Mouse (Mus musculus) cerebellum, adult 2 months (tissue): ENCODE results near the gene Dhdh.

Source experiments
- CTCF ChIP-seq: fragments of 200-500 bp; IDR thresholded peaks from 2 replicates; pipeline ENCODE4 v1.5.1; 2011; ENCODE audit warnings: low read depth, mild to moderate bottlenecking, control low read depth, low read length, moderate library complexity, borderline replicate concordance; ENCODE audit not compliant: insufficient read depth
- POLR2A ChIP-seq: fragments of 200-500 bp; IDR thresholded peaks from 2 replicates; pipeline ENCODE4 v1.6.1; 2011; ENCODE audit warnings: low read length, control low read depth, borderline replicate concordance; ENCODE audit not compliant: insufficient read depth

DNA sequence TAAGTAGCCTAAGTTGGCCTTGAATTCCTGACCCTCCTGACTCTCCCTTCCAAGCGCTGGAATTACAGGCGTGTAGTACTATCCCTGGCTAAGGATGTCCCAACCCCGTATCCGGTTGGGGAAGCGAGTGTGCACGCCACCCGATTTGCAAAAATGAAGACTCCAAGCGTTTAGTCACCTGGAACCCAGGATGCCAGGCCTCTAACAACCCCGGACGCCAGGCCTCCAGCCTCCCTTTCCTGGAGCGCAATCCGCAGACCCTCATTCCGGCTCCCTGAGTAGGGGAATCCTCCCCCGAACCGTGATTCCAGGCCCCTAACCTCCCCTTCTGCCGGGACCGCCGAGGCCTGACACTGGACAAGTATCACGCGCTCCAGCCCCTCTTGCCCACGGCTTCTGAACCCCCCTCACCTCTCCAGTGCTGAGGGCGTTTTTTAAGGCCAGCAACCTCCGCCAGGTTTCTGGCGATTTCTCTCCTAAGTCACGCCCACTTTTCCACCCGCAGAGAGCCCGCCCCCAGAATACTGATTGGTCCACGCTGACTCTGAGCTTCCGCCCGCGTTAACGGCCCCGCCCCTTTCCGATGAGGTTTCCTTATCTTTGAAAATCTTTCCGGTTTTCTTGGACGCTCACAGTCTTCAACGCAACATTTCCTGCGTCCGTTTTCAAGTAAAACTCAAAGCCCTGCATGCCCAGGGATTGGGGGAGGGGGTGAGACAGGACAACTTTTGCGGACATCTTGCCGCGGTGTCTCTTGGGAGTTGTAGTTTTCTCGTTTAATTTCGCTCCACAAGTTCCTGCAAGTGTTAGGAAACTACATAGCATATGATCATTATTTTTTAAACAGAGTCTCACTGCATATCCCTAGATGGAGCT, 21.5 kb upstream of the Dhdh start, which contains the start of gene Nucb1:
- TF ChIP-seq POLR2A (peak; percentile 70; the same call in 1 of the 2 replicates), CTCF (no peak)
